Mouse (Mus musculus): ENCODE measurements around the gene Arl16. TPM values are rescaled to one million over a fixed set of nuclear protein-coding genes. Genes with fewer than 3 reads are reported as not detected.

The Arl16 gene
- total RNA-seq, 2 experiments from 2014 or later = 50.8 to 53.8 TPM

GRCm38 (mm10) chr11:120492024-120492877, 24.8 kb upstream of the Arl16 start:
- DNase-seq (ENCODE audit: extremely low spot score in 1 of 2, low spot score in 1 of 2) = peak in 1 of 2 experiments; percentile 21

DNA sequence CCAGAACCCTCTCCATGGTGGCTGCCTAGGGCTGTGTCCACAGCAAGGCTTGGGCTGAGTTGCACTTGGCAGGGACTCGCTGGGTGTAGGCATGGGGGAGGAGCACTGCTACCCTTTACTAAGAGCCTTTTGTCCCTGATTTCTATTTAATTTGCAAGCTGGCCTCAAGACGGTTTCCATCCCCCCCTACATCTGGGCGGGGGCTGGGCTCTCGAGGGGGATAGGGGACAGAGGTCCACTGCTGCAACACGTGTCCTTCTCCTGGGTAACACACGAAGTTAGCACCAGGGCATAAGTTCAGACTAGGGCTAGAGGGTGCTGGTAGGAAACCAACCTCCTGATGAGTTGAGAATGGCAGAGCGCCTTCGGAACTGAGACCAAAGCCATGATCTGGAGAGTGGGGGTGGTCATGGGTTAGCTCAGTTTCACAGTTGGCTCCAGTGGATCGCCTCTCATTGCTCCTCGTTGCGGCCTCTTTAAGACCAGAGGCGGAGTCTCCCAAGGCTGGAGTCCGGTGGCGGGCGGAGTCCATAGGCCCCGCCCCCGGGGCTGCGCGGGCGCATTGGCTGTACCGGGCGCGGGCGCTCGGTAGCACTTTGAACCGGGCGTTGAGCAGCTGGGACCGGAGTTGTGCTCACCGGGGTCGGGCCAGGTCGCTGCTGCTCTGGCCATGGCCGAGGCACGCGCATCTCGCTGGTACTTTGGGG, 24.1 kb upstream of the Arl16 start, which contains the start of gene Slc25a10:
Slc25a10 (plus strand) TSS at position 524 of the 707 bp plus-strand sequence.
- DNase-seq (ENCODE audit: extremely low spot score in 1 of 2, low spot score in 1 of 2) = peak; percentile 72 to 77

- no peak for DNase-seq (ENCODE audit: extremely low spot score in 1 of 2, low spot score in 1 of 2)
Measured at GRCm38 (mm10) chr11:120490291-120491046, 23.1 kb upstream of the Arl16 start.

- DNase-seq (ENCODE audit: extremely low spot score in 1 of 2, low spot score in 1 of 2) = peak in 1 of 2 experiments; percentile 39
Measured at GRCm38 (mm10) chr11:120489054-120489761, 21.8 kb upstream of the Arl16 start.

GRCm38 (mm10) chr11:120488516-120488915, 21.1 kb upstream of the Arl16 start:
- DNase-seq (ENCODE audit: extremely low spot score in 1 of 2, low spot score in 1 of 2) = no peak

- DNase-seq (ENCODE audit: extremely low spot score in 1 of 2, low spot score in 1 of 2) = no peak
Measured at GRCm38 (mm10) chr11:120485251-120485650, 17.8 kb upstream of the Arl16 start.

DNA sequence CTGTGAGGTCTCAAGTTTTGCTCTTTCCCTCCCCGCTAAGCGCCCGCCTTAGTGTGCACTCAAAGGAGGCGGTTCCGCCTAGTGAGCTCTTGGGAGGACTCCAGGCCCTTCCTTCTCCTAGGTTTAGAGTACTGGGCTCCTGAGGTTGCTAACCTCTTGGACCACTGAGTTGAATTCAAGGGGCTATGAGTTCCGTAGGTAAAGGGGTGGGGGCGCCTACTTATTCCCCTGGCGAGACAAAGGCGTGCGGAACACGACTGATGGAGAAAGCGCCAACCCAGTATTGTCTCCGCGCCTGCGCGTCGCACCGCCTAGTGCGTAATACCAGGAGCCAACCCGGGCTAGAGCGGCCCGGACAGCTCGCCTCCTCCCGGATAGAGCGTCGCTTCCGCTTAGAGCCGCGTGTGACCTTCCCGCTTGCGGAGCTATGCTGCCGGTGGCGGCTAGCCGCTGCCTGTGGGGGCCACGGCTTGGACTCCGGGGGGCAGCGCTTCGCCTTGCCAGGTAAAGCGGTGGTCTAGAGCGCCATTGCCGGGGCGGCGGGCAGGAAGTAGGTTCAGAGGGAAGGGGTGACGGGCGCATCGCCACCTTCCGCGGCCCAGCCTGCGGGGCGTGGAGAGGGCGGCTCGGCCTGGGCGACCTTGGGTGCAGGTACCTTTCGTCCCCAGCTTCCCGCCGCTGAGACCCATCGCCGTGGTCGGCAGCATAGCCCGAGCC, 17.0 kb upstream of the Arl16 start, which contains the start of gene Mrpl12:
Mrpl12 (plus strand) TSS at position 349 of the 717 bp plus-strand sequence.
- peak; percentile 81 to 83 for DNase-seq (ENCODE audit: extremely low spot score in 1 of 2, low spot score in 1 of 2)

GRCm38 (mm10) chr11:120483448-120483934, 16.1 kb upstream of the Arl16 start:
- DNase-seq (ENCODE audit: extremely low spot score in 1 of 2, low spot score in 1 of 2) = no peak

- DNase-seq (ENCODE audit: extremely low spot score in 1 of 2, low spot score in 1 of 2) = no peak
Measured at GRCm38 (mm10) chr11:120472052-120472451, 4.6 kb upstream of the Arl16 start.

DNA sequence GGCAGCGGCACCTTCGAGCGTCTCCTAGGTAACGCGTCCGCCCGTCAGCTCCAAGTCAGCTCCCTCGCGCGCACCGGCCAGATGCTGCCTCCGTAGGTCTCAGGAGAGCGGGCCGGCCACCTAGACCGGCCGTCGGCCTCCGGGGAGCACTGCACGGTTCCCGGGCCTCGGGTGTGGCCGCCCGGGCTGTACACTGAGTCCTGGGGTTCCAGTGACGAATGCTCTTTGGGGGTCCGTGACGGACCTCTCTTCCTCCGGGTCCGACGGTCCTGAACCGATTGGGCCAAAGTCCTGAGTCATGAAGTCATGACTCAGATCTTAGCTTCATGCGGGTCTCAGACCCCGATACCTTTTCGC, 307 bp upstream of the Arl16 start:
- no peak for DNase-seq (ENCODE audit: extremely low spot score in 1 of 2, low spot score in 1 of 2)

DNA sequence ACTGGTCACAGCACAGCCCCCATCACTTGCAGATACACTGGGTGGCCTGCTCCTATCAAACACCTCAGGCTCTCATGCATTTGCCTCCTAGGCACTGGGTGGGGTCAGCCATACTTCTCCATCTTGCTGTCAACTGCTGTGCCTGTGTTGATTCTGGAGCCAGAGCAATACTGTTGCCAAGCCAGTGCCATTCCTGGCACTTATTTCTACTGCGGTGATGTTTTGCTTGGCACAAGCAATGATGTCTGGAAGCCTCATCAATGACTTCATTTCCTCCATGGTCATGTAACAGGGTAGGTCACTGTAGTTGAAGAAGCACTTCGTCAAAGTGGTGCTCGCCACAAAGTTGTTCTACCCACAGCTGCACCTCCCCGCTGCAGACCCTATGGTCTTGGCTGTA, 1.9 kb downstream of the Arl16 start:
- no peak for DNase-seq (ENCODE audit: extremely low spot score in 1 of 2, low spot score in 1 of 2)

DNA sequence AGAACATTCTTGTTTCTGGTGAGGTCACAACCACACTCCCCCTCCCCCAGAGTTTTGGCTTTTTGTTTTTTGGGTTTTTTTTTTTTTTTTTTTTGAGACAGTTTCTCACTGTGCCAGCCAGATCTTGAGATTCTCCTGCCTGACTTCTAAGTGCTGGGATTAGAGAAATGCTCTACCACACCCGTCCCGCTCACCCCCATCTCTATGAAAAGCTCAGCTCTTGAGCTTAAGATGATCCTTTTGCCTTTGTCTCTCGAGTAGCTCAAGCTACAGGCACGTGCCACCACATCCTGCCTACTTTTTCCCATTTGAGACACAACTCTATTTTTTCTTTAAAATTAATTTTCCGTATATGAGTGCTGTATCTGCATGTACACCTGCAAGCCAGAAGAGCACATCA, 3.0 kb downstream of the Arl16 start:
- no peak for DNase-seq (ENCODE audit: extremely low spot score in 1 of 2, low spot score in 1 of 2)

- DNase-seq (ENCODE audit: extremely low spot score in 1 of 2, low spot score in 1 of 2) = no peak
Measured at GRCm38 (mm10) chr11:120463536-120463935, 3.9 kb downstream of the Arl16 start.

DNA sequence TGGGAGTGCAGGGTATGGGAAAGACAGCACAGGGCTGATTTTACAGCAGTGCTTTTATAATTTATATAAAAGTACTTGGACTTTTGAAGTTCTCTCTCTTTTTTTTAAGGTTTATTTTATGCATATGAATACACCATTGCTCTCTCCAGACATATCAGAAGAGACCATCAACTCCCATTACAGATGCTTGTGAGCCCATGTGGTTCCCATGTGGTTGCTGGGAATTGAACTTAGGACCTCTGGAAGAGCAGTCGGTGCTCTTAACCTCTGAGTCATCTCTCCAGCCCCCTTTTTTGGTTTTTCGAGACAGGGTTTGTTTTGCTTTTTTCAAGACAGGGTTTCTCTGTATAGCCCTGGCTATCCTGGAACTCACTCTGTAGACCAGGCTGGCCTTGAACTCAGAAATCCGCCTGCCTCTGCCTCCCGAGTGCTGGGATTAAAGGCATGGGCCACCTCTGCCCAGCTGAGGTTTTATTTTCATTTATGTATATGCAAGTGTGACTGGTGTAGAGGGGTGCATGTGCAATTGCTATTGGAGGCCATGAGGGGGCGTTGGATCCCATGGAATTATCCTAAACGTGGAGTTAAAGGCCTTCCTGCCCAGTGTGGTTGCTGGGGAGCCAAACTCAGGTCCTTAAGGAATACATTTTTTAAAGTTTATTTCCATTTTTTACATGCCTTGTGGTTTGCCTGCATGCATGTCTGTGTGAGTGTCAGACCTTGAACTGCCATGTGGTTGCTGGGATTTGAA, 8.4 kb downstream of the Arl16 start:
- DNase-seq (ENCODE audit: extremely low spot score in 1 of 2, low spot score in 1 of 2) = no peak

DNA sequence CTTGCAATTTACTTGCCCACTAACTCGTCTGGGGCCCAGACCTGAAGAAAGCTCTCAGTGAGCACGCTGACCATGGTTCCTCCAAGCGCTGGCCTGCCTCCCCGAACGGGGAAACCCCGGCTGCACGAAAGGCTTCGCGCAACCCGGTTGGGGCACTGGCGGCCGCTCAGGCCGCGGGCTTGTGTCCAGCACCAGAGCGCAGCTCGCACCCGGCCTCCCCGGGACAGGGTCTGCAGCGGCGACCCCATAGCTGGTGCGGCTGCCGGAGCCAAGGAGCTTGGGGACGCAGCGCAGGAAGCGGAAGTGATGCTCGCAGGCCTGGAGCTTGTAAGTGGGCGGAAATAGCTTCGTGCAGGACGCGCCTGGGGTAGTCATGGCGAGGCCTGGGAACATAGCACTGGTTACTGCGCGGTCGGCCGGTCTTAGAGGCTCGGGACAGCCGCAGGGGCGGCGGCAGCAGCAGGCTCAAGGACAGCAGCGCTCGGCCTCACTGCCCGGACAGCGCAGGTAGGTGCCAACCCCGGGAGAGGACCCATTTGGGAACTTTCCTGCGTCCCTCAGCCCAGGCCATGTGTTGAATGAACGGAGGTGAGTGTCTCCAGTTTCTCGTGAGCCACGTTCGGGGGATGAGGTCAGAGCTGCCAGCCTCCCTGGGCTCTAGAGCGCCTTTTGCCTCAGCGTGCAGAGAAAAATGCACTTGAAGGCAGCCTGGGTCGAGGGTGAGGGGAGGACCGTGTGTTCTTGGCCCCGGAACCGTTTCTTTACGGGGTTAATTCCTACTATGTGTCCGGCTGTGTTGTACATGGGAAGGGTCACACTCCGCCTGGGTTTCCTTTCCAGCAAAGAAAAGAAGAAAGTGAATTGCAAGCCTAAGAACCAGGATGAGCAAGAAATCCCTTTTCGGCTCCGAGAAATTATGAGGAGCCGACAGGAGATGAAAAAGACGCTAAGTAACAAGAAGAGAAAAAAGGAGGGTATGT, 9.3 kb downstream of the Arl16 start, which contains the start of the genes Oxld1 and Ccdc137:
Oxld1 (minus strand) TSS at position 297 of the 980 bp plus-strand sequence.
Ccdc137 (plus strand) TSS at position 344 of the 980 bp plus-strand sequence.
- peak; percentile 68 to 72 for DNase-seq (ENCODE audit: extremely low spot score in 1 of 2, low spot score in 1 of 2)

DNA sequence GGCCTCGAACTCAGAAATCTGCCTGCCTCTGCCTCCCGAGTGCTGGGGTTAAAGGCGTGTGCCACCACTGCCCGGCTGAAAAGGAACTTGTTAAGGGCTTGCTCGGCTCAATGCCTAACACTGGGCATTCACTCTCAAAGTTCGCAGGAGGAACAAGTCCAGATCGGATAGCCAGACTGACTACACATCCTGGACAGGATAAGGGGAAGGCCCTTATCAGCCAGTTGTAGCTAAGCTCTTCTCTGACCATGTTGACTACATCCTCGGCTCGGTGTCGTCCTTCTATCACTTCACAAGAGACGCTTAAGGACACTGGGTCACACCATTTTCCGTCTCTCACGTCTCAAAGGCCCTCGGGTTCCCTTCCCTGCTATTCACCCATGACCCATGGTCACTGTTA, 10.0 kb downstream of the Arl16 start:
- no peak for DNase-seq (ENCODE audit: extremely low spot score in 1 of 2, low spot score in 1 of 2)

- no peak for DNase-seq (ENCODE audit: extremely low spot score in 1 of 2, low spot score in 1 of 2)
Measured at GRCm38 (mm10) chr11:120455413-120455812, 12.0 kb downstream of the Arl16 start.

Data from layer of hippocampus, postnatal 25 days (tissue).